Mouse (Mus musculus): ENCODE data around the gene Mmaa. TPM values are rescaled to one million over a fixed set of nuclear protein-coding genes. Genes with fewer than 3 reads are reported as not detected.
A peak's percentile ranks its signal among the peaks of the same experiment; 100 is the strongest.

The Mmaa gene
- total and polyA plus RNA-seq, 3 experiments, result 3.3 to 4.7 (median 4.1) TPM

DNA sequence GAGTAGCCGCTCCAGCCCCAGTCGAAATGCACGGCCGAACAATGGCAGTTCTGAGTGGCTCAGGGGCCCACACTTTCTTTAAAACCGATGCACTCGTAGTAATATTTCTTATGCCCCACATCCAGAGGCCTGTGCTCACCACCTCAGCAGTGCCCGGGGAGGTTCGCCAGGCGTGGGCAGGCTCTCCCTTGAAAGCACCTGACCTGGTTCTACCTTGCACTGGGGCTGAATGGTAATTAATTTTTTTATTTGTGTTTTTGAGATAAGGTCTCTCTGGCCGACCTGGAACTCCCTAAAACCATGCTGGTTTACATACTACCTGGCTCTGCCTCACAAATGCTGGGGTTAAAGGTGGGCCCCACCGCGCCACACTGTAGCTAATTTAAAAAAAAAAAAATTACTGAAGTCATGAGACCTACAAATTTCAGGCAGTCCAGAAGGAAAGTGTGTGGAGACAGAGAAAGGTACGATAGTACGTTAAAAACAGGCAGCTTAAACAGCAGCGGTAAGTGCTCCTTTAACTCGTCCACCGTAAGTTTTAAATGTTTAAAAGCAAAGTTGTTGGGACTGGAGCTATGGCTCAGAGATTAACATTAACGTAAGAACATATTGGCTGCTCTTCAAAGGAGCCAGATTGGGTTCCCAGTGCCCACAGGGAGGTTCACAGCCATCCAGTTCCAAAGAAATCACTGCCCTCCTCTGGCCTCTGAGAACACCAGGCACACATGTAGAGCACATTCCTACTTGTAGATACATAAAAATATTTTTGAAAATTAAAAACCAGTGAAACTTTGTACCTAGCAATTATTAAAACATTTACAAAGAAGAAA, 754 bp upstream of the Mmaa start:
- peaks cover 0 to 26% of the 10 kb centered on the region in 2 experiments; a peak in 3 of 4 replicates for H3K4me1 ChIP-seq (ENCODE audit: control insufficient read depth in 1 of 2, insufficient read depth in 2 of 2)
- no peak for TF ChIP-seq ZMIZ1 (IDR thresholded peaks at IDR 0.05; ENCODE audit: low read depth, low read length)
- no peak for TF ChIP-seq IRF4 (IDR thresholded peaks at IDR 0.05; ENCODE audit: low read depth, low read length)
- no peak for TF ChIP-seq NRF1 (IDR thresholded peaks at IDR 0.05; ENCODE audit: low read depth, low read length)
- TF ChIP-seq TBP (conservative IDR thresholded peaks at IDR 0.05; ENCODE audit: low read depth, low read length), result no peak
- TF ChIP-seq JUN (IDR thresholded peaks at IDR 0.05; ENCODE audit: insufficient read depth, low read depth, low read length), result no peak
- TF ChIP-seq CHD1 (IDR thresholded peaks at IDR 0.05; ENCODE audit: low read depth, low read length), result peak; percentile 71; the same call in 1 of the 2 replicates
- TF ChIP-seq ZNF384 (IDR thresholded peaks at IDR 0.05; ENCODE audit: low read depth, low read length), result peak; percentile 63
- peak; percentile 24; the same call in 1 of the 2 replicates for TF ChIP-seq SMC3 (IDR thresholded peaks at IDR 0.05; ENCODE audit: low read depth, low read length)
- TF ChIP-seq MAFK (IDR thresholded peaks at IDR 0.05; ENCODE audit: insufficient replicate concordance, low read length), result no peak
- no peak for TF ChIP-seq CHD2 (IDR thresholded peaks at IDR 0.05; ENCODE audit: low read length)
- no peak for TF ChIP-seq GABPA (IDR thresholded peaks at IDR 0.05; ENCODE audit: insufficient replicate concordance, low read depth, low read length)
- no peak for TF ChIP-seq KAT2A (IDR thresholded peaks at IDR 0.05; ENCODE audit: insufficient replicate concordance, low read length)
- no peak; the same call in 1 of the 2 replicates for TF ChIP-seq POLR2AphosphoS2 (IDR thresholded peaks at IDR 0.05; ENCODE audit: low read depth, low read length)
- no peak for TF ChIP-seq JUND (conservative IDR thresholded peaks at IDR 0.05; ENCODE audit: low read depth, low read length)
- TF ChIP-seq MEF2A (IDR thresholded peaks at IDR 0.05; ENCODE audit: borderline replicate concordance, low read depth, low read length), result no peak
- peak; percentile 26 for TF ChIP-seq RAD21 (IDR thresholded peaks at IDR 0.05; ENCODE audit: low read depth, low read length)
- TF ChIP-seq MYC (IDR thresholded peaks at IDR 0.05; ENCODE audit: low read depth, low read length), result 0 out of 2 replicates have a peak, but pooled peaks have one; percentile 73
- no peak for TF ChIP-seq MAZ (IDR thresholded peaks at IDR 0.05; ENCODE audit: low read depth, low read length)
- TF ChIP-seq ZC3H11A (IDR thresholded peaks at IDR 0.05; ENCODE audit: low read depth, low read length), result no peak
- TF ChIP-seq RCOR1 (conservative IDR thresholded peaks at IDR 0.05; ENCODE audit: low read depth, low read length), result no peak
- no peak for TF ChIP-seq MXI1 (IDR thresholded peaks at IDR 0.05; ENCODE audit: low read depth, low read length)
- no peak for TF ChIP-seq ELF1 (IDR thresholded peaks at IDR 0.05; ENCODE audit: low read depth, low read length)
- no peak for TF ChIP-seq ETS1 (conservative IDR thresholded peaks at IDR 0.05; ENCODE audit: low read depth, low read length)
- TF ChIP-seq USF2 (conservative IDR thresholded peaks at IDR 0.05; ENCODE audit: low read depth, low read length), result no peak
- TF ChIP-seq CTCF (conservative IDR thresholded peaks at IDR 0.05 in 1 of 2, IDR thresholded peaks at IDR 0.05 in 1 of 2; ENCODE audit: low read depth in 2 of 2, low read length in 2 of 2), result peak in 1 of 2 experiments; percentile 41; a peak in 2 of 4 replicates
- TF ChIP-seq NELFE (IDR thresholded peaks at IDR 0.05; ENCODE audit: low read depth, low read length), result no peak
- no peak for TF ChIP-seq USF1 (IDR thresholded peaks at IDR 0.05; ENCODE audit: low read depth, low read length)
- 0 out of 2 replicates have a peak, but pooled peaks have one; percentile 25 for TF ChIP-seq MAX (IDR thresholded peaks at IDR 0.05; ENCODE audit: low read length)
- TF ChIP-seq SIN3A (IDR thresholded peaks at IDR 0.05; ENCODE audit: low read length), result no peak
- in situ Hi-C loops (cut with MboI; ENCODE audit: low pct_ligation_motif_present, low pct_unique_long_range_greater_than_20kb, low sequenced_read_pairs), result no loop called here
- no peaks in the 10 kb centered on the region for H3K27me3 ChIP-seq (replicated peaks)
- peak overlapping the region; percentile 52 to 94 (median 75) for H3K4me3 ChIP-seq (replicated peaks in 1 of 3; ENCODE audit: low read depth in 2 of 3, low read length in 2 of 3, poor library complexity in 1 of 3)
- H3K4me2 ChIP-seq (ENCODE audit: insufficient read depth, low read depth, poor library complexity, severe bottlenecking), result peak overlapping the region; percentile 39
- H3K79me2 ChIP-seq (replicated peaks; ENCODE audit: control insufficient read depth, extremely low read depth, insufficient read depth, poor library complexity, severe bottlenecking), result no peaks in the 10 kb centered on the region; the same call in 1 of the 2 replicates
- peak; percentile 26 for DNase-seq (ENCODE audit: extremely low read depth)
- H3K9me3 ChIP-seq (replicated peaks; ENCODE audit: low read length), result no peaks in the 10 kb centered on the region
- H3K27ac ChIP-seq (ENCODE audit: insufficient read depth, low read depth), result peak overlapping the region; percentile 83
- peak overlapping the region; percentile 92 for H3K9ac ChIP-seq (ENCODE audit: insufficient read depth, low read depth)
- H3K36me3 ChIP-seq (replicated peaks in 1 of 2; ENCODE audit: control insufficient read depth in 1 of 2, insufficient read depth in 1 of 2, low read length in 1 of 2), result peaks cover 0 to 2% of the 10 kb centered on the region in 2 experiments
- dilution Hi-C loops (cut with MboI; ENCODE audit: extremely low pct_ligation_motif_present, extremely low pct_unique_long_range_greater_than_20kb, low sequenced_read_pairs), result no loop called here
